Mouse (Mus musculus) ES-Bruce4 (cell line): ENCODE data around the gene Nhsl1.

Experiments
- CTCF ChIP-seq: IDR thresholded peaks from one replicate; pipeline ENCODE4 v1.8.1; 2011; ENCODE audit warnings: low read depth, low read length
- EP300 ChIP-seq: IDR thresholded peaks from 2 replicates; pipeline ENCODE4 v1.6.1; 2011; ENCODE audit warnings: low read depth, low read length; ENCODE audit not compliant: insufficient read depth
- POLR2A ChIP-seq: IDR thresholded peaks from one replicate; pipeline ENCODE4 v1.8.1; 2011; ENCODE audit warnings: low read length; ENCODE audit not compliant: insufficient read depth

GRCm38 (mm10) chr10:18415946-18416345 lies 97.2 kb downstream of the Nhsl1 start:
- TF ChIP-seq CTCF = no peak
- TF ChIP-seq POLR2A = no peak
- TF ChIP-seq EP300 = no peak
